Mouse (Mus musculus) lung, adult 2 months (tissue): ENCODE measurements at regions not wholly inside any gene's neighbourhood (a gene's known extent, or its start where the extent isn't known, plus 50 kb on each side); places are given as distances from the start of the nearest gene placed in this dataset.

Experiments
- DNase-seq: peaks from one replicate; pipeline ENCODE4 v3.0.0; 2022
- H3K4me1 ChIP-seq: fragments of 200-500 bp; 2 replicates; pipeline ENCODE4 v1.6.1; 2011; ENCODE audit warnings: low read length; ENCODE audit not compliant: control insufficient read depth, insufficient read depth
- H3K4me3 ChIP-seq: fragments of 200-500 bp; replicated peaks from 2 replicates; pipeline ENCODE3; 2011; ENCODE audit warnings: low read depth, mild to moderate bottlenecking, control low read depth, low read length; ENCODE audit errors: extremely low read depth
- CTCF ChIP-seq: fragments of 200-500 bp; IDR thresholded peaks from 2 replicates; pipeline ENCODE4 v1.5.1; 2011; ENCODE audit warnings: mild to moderate bottlenecking, low read length, control low read depth; ENCODE audit not compliant: insufficient read depth
- POLR2A ChIP-seq: fragments of 200-500 bp; IDR thresholded peaks from 2 replicates; pipeline ENCODE4 v1.6.1; 2011; ENCODE audit warnings: low read depth, mild to moderate bottlenecking, control low read depth, low read length, borderline replicate concordance; ENCODE audit errors: extremely low read depth
- WGBS: fragments of 180-500 bp; shearing (Covaris S2); methylation state at CpG from one replicate; pipeline ENCODE4 v1.1.7; 2018; 5-methylcytosine and 5-hydroxymethylcytosine counted together

GRCm38 (mm10) chr3:134184042-134184441, 52.2 kb upstream of the Cxxc4 start:
- WGBS: 88% methylated on average over 4 of the region's 4 CpGs
- TF ChIP-seq POLR2A (no peak), CTCF (no peak)
- H3K4me3 ChIP-seq: no peak overlapping the region
- no peak for DNase-seq
- H3K4me1 ChIP-seq: no peaks in the 10 kb centered on the region
